Mouse (Mus musculus) stomach, embryonic 14.5 days (tissue): ENCODE data around the gene Ddx3x. TPM values are rescaled to one million over a fixed set of nuclear protein-coding genes. Genes with fewer than 3 reads are reported as not detected.
"Not testable (repeated sequence)": the region's sequence is repeated elsewhere in the genome, so short reads cannot be mapped to it uniquely, and the experiment has no call there.

ENCODE experiments used
- ATAC-seq: fragments of 200-750 bp; cut with Nextera tagmentation; 2 replicates; pipeline ENCODE4 v1.8.0; 2017; ENCODE audit warnings: low read depth, moderate TSS enrichment; ENCODE audit not compliant: insufficient number of reproducible peaks, insufficient read depth, low FRiP score
- H3K27ac ChIP-seq: fragments of 300-500 bp; sonication (generic); 2 replicates; pipeline ENCODE4 v1.5.1; 2014; ENCODE audit warnings: mild to moderate bottlenecking, low read length, moderate library complexity, mixed read lengths
- H3K27me3 ChIP-seq: fragments of 300-500 bp; sonication (generic); 2 replicates; pipeline ENCODE4 v1.6.1; 2014; ENCODE audit warnings: low read length, control low read depth, mixed read lengths; ENCODE audit not compliant: control insufficient read depth, insufficient read depth
- H3K36me3 ChIP-seq: fragments of 300-500 bp; sonication (generic); 2 replicates; pipeline ENCODE4 v1.6.1; 2014; ENCODE audit warnings: mild to moderate bottlenecking, control low read depth, low read length, moderate library complexity, mixed read lengths; ENCODE audit not compliant: control insufficient read depth, insufficient read depth
- H3K4me1 ChIP-seq: fragments of 300-500 bp; sonication (generic); 2 replicates; pipeline ENCODE4 v1.6.1; 2014; ENCODE audit warnings: low read length, control low read depth, mixed read lengths; ENCODE audit not compliant: control insufficient read depth, insufficient read depth
- H3K4me2 ChIP-seq: fragments of 300-500 bp; sonication (generic); replicated peaks from 2 replicates; pipeline ENCODE4 v1.6.1; 2014; ENCODE audit warnings: low read depth, low read length, control low read depth
- H3K4me3 ChIP-seq: fragments of 300-500 bp; sonication (generic); 2 replicates; pipeline ENCODE4 v1.5.1; 2014; ENCODE audit warnings: low read depth, low read length, control low read depth
- H3K9ac ChIP-seq: fragments of 300-500 bp; sonication (generic); replicated peaks from 2 replicates; pipeline ENCODE4 v1.6.1; 2014; ENCODE audit warnings: low read depth, mild to moderate bottlenecking, control low read depth, low read length, moderate library complexity, mixed read lengths
- H3K9me3 ChIP-seq: fragments of 300-500 bp; sonication (generic); 2 replicates; pipeline ENCODE4 v1.6.1; 2016; ENCODE audit warnings: low read depth, low read length, control low read depth; ENCODE audit not compliant: control insufficient read depth
- WGBS: fragments of 180-500 bp; shearing (Covaris S2); extraction: QIAGEN DNeasy Blood & Tissue Kit; methylation state at CpG from one replicate; pipeline ENCODE4 v1.1.7; 2014; 5-methylcytosine and 5-hydroxymethylcytosine counted together
- polyA plus RNA-seq: library from polyadenylated mRNA; unstranded; fragments of >200 nt; fragmentation: Nextera tagmentation; extraction: Ambion mirVana; gene quantifications from 2 replicates; pipeline ENCODE4 v1.2.1, GENCODE M21; 2014

Ddx3x gene
- 147 and 156 TPM in 2 replicates for polyA plus RNA-seq

GRCm38 (mm10) chrX:13280409-13281328 lies at the start of gene Ddx3x:
Gene Ddx3x (plus strand): TSS chrX:13280970.
- peak; percentile 92 for ATAC-seq
- Histone ChIP-seq H3K9me3 (no peaks in the 10 kb centered on the region), H3K4me2 (peak within 1 kb of the TSS; percentile 63), H3K27ac (peak within 1 kb of the TSS; percentile 99), H3K36me3 (peaks cover 14% of the 10 kb centered on the region), H3K4me1 (peaks cover 3% of the 10 kb centered on the region; the same call in 1 of the 2 replicates), H3K4me3 (peak within 1 kb of the TSS; percentile 80), H3K9ac (peak within 1 kb of the TSS; percentile 96), H3K27me3 (no peaks in the 10 kb centered on the region)
- under 1% methylated on average over 57 of the region's 57 CpGs for WGBS

GRCm38 (mm10) chrX:13231243-13231642 lies 49.5 kb upstream of the Ddx3x start:
- Histone ChIP-seq H3K4me1 (no peaks in the 10 kb centered on the region), H3K9me3 (no peaks in the 10 kb centered on the region), H3K27ac (peak overlapping the region; percentile 63; the same call in 1 of the 2 replicates), H3K4me3 (peak overlapping the region; percentile 21; the same call in 1 of the 2 replicates), H3K36me3 (no peaks in the 10 kb centered on the region), H3K4me2 (peak overlapping the region; percentile 30), H3K9ac (no peak overlapping the region), H3K27me3 (no peaks in the 10 kb centered on the region)
- ATAC-seq: no peak
- 47% methylated on average over 9 of the region's 9 CpGs for WGBS

- H3K4me3 ChIP-seq, H3K27ac ChIP-seq, H3K9me3 ChIP-seq, H3K4me1 ChIP-seq, ATAC-seq, H3K36me3 ChIP-seq, H3K9ac ChIP-seq, H3K27me3 ChIP-seq, H3K4me2 ChIP-seq: not testable (repeated sequence)
- WGBS: 84% methylated on average over 1 of the region's 1 CpGs
These were observed 47.9 kb upstream of the Ddx3x start for GRCm38 (mm10) chrX:13232834-13233233.

- ATAC-seq: no peak
- WGBS: 49% methylated on average over 2 of the region's 2 CpGs
- Histone ChIP-seq H3K9me3 (no peaks in the 10 kb centered on the region), H3K4me3 (no peak overlapping the region), H3K9ac (no peak overlapping the region), H3K27ac (no peak overlapping the region), H3K36me3 (no peaks in the 10 kb centered on the region), H3K27me3 (no peaks in the 10 kb centered on the region), H3K4me2 (no peak overlapping the region), H3K4me1 (no peaks in the 10 kb centered on the region)
These were observed 47.1 kb upstream of the Ddx3x start for GRCm38 (mm10) chrX:13233631-13234030.

- no peak overlapping the region for H3K4me2 ChIP-seq
- no peak overlapping the region for H3K27ac ChIP-seq
- no peaks in the 10 kb centered on the region for H3K27me3 ChIP-seq
- no peaks in the 10 kb centered on the region for H3K9me3 ChIP-seq
- ATAC-seq: no peak
- H3K4me3 ChIP-seq: no peak overlapping the region
- H3K36me3 ChIP-seq: no peaks in the 10 kb centered on the region
- 52% methylated on average over 4 of the region's 4 CpGs for WGBS
- no peak overlapping the region for H3K9ac ChIP-seq
- no peaks in the 10 kb centered on the region for H3K4me1 ChIP-seq
These were observed 46.1 kb upstream of the Ddx3x start for GRCm38 (mm10) chrX:13234709-13235108.

- Histone ChIP-seq H3K27me3 (no peaks in the 10 kb centered on the region), H3K27ac (no peak overlapping the region), H3K4me1 (0 out of 2 replicates have a peak, but pooled peaks cover 4% of the 10 kb centered on the region), H3K9me3 (no peaks in the 10 kb centered on the region), H3K36me3 (no peaks in the 10 kb centered on the region), H3K4me2 (no peak overlapping the region), H3K9ac (no peak overlapping the region), H3K4me3 (no peak overlapping the region)
- 43% methylated on average over 2 of the region's 2 CpGs for WGBS
- no peak for ATAC-seq
These were observed 44.6 kb upstream of the Ddx3x start for GRCm38 (mm10) chrX:13236100-13236568.

- no peak overlapping the region for H3K4me2 ChIP-seq
- H3K4me3 ChIP-seq: no peak overlapping the region
- 0 out of 2 replicates have a peak, but pooled peaks cover 2% of the 10 kb centered on the region for H3K27me3 ChIP-seq
- H3K4me1 ChIP-seq: 0 out of 2 replicates have a peak, but pooled peaks cover 4% of the 10 kb centered on the region
- 90% methylated on average over 6 of the region's 6 CpGs for WGBS
- H3K36me3 ChIP-seq: no peaks in the 10 kb centered on the region
- no peak overlapping the region for H3K9ac ChIP-seq
- no peak for ATAC-seq
- no peaks in the 10 kb centered on the region for H3K9me3 ChIP-seq
- no peak overlapping the region for H3K27ac ChIP-seq
These were observed 41.3 kb upstream of the Ddx3x start for GRCm38 (mm10) chrX:13239455-13239854.

GRCm38 (mm10) chrX:13240646-13241425 lies 39.9 kb upstream of the Ddx3x start:
- H3K27me3 ChIP-seq: 0 out of 2 replicates have a peak, but pooled peaks cover 2% of the 10 kb centered on the region
- no peak overlapping the region for H3K4me3 ChIP-seq
- H3K9me3 ChIP-seq: no peaks in the 10 kb centered on the region
- no peaks in the 10 kb centered on the region for H3K36me3 ChIP-seq
- ATAC-seq: no peak
- WGBS: 30% methylated on average over 11 of the region's 11 CpGs
- H3K4me1 ChIP-seq: 0 out of 2 replicates have a peak, but pooled peaks cover 4% of the 10 kb centered on the region
- H3K9ac ChIP-seq: 0 out of 2 replicates have a peak overlapping the region, but pooled peaks have one; percentile 7
- H3K27ac ChIP-seq: peak overlapping the region; percentile 98; the same call in 1 of the 2 replicates
- H3K4me2 ChIP-seq: peak overlapping the region; percentile 53
